Mouse (Mus musculus) adrenal gland, postnatal 4 days (tissue): ENCODE measurements around the gene Lgals2. TPM values are rescaled to one million over a fixed set of nuclear protein-coding genes. Genes with fewer than 3 reads are reported as not detected.
"Not testable (repeated sequence)": the region's sequence is repeated elsewhere in the genome, so short reads cannot be mapped to it uniquely, and the experiment has no call there.

ENCODE experiments used
- DNase-seq, 2 experiments: peaks; one replicate each; pipeline ENCODE4 v3.0.0; 2021 to 2022; ENCODE audit warnings: low spot score in 2 of 2, mixed read lengths in 2 of 2
- long read RNA-seq, 2 experiments: library from polyadenylated mRNA; stranded (forward); transcript quantifications; one replicate each; pipeline ENCODE4 v2.0.0; 2021
- total RNA-seq, 2 experiments: library from RNA; stranded (reverse); gene quantifications; 2 replicates each; pipeline ENCODE4 v1.2.3; 2021

Lgals2 gene
- total RNA-seq, result 1 to 10 TPM; 2.6 to 2.9 TPM
- long read RNA-seq, experiment 1, partial matches to known transcripts, result 0 of 3 reads
- long read RNA-seq, experiment 1, other reads (novel, unspliced or antisense), result 1 of 3 reads
- long read RNA-seq, experiment 2, partial matches to known transcripts, result 0 of 1 reads
- long read RNA-seq, experiment 2, other reads (novel, unspliced or antisense), result 1 of 1 reads

- DNase-seq, result no peak
Measured at GRCm38 (mm10) chr15:78855303-78855965, at the start of gene Lgals2. Gene Lgals2 (minus strand): TSS chr15:78855529.

- DNase-seq, result peak in 1 of 2 experiments; percentile 71
Measured at GRCm38 (mm10) chr15:78903243-78903642, 47.9 kb upstream of the Lgals2 start.

GRCm38 (mm10) chr15:78901422-78901789 lies 46.1 kb upstream of the Lgals2 start:
- no peak for DNase-seq

GRCm38 (mm10) chr15:78900585-78901421 lies 45.5 kb upstream of the Lgals2 start:
- DNase-seq, result no peak

GRCm38 (mm10) chr15:78899740-78900584 lies 44.6 kb upstream of the Lgals2 start, which contains the start of gene Sh3bp1:
Gene Sh3bp1 (plus strand): TSS chr15:78899768.
- peak in 1 of 2 experiments; percentile 30 for DNase-seq

- DNase-seq, result no peak
Measured at GRCm38 (mm10) chr15:78899409-78899739, 44.0 kb upstream of the Lgals2 start, which contains the start of gene Gm49510. Gene Gm49510 (plus strand): TSS chr15:78899667.

GRCm38 (mm10) chr15:78898507-78899001 lies 43.2 kb upstream of the Lgals2 start:
- no peak for DNase-seq

GRCm38 (mm10) chr15:78897488-78897887 lies 42.2 kb upstream of the Lgals2 start:
- DNase-seq, result no peak

GRCm38 (mm10) chr15:78896149-78896548 lies 40.8 kb upstream of the Lgals2 start:
- no peak for DNase-seq

- DNase-seq, result no peak
Measured at GRCm38 (mm10) chr15:78895741-78896140, 40.4 kb upstream of the Lgals2 start.

- no peak for DNase-seq
Measured at GRCm38 (mm10) chr15:78894726-78895125, 39.4 kb upstream of the Lgals2 start.

GRCm38 (mm10) chr15:78892440-78892839 lies 37.1 kb upstream of the Lgals2 start:
- no peak for DNase-seq

GRCm38 (mm10) chr15:78889401-78889853 lies 34.1 kb upstream of the Lgals2 start:
- DNase-seq, result no peak

- DNase-seq, result no peak
Measured at GRCm38 (mm10) chr15:78881828-78882227, 26.5 kb upstream of the Lgals2 start.

- no peak for DNase-seq
Measured at GRCm38 (mm10) chr15:78880432-78880831, 25.1 kb upstream of the Lgals2 start.

GRCm38 (mm10) chr15:78878792-78879516 lies 23.6 kb upstream of the Lgals2 start:
- DNase-seq, result not testable (repeated sequence)

GRCm38 (mm10) chr15:78877810-78878390 lies 22.6 kb upstream of the Lgals2 start:
- no peak for DNase-seq

- DNase-seq, result peak; percentile 83
Measured at GRCm38 (mm10) chr15:78876991-78877809, 21.9 kb upstream of the Lgals2 start, which contains the start of gene Gga1. Gene Gga1 (plus strand): TSS chr15:78877190.

GRCm38 (mm10) chr15:78876258-78876696 lies 20.9 kb upstream of the Lgals2 start:
- peak; percentile 58 to 60 for DNase-seq
